Mouse (Mus musculus) stomach, embryonic 15.5 days (tissue): ENCODE results near the gene Kctd14. TPM values are rescaled to one million over a fixed set of nuclear protein-coding genes. Genes with fewer than 3 reads are reported as not detected.

Source experiments
- ATAC-seq: fragments of 200-750 bp; cut with Nextera tagmentation; 2 replicates; pipeline ENCODE4 v1.8.0; 2017; ENCODE audit warnings: low read depth, moderate number of reproducible peaks, moderate TSS enrichment; ENCODE audit not compliant: insufficient read depth, low FRiP score
- H3K27ac ChIP-seq: fragments of 300-500 bp; sonication (generic); 2 replicates; pipeline ENCODE4 v1.5.1; 2015; ENCODE audit warnings: mild to moderate bottlenecking, inconsistent platforms
- H3K27me3 ChIP-seq: fragments of 300-500 bp; sonication (generic); replicated peaks from 2 replicates; pipeline ENCODE4 v1.6.1; 2015; ENCODE audit warnings: inconsistent platforms
- H3K36me3 ChIP-seq: fragments of 300-500 bp; sonication (generic); 2 replicates; pipeline ENCODE4 v1.6.1; 2015; ENCODE audit warnings: inconsistent platforms
- H3K4me1 ChIP-seq: fragments of 300-500 bp; sonication (generic); 2 replicates; pipeline ENCODE4 v1.6.1; 2015; ENCODE audit warnings: inconsistent platforms
- H3K4me2 ChIP-seq: fragments of 300-500 bp; sonication (generic); 2 replicates; pipeline ENCODE4 v1.6.1; 2015; ENCODE audit warnings: mild to moderate bottlenecking, inconsistent platforms
- H3K4me3 ChIP-seq: fragments of 300-500 bp; sonication (generic); replicated peaks from 2 replicates; pipeline ENCODE4 v1.5.1; 2015; ENCODE audit warnings: inconsistent platforms
- H3K9ac ChIP-seq: fragments of 300-500 bp; sonication (generic); 2 replicates; pipeline ENCODE4 v1.6.1; 2015; ENCODE audit warnings: inconsistent platforms
- H3K9me3 ChIP-seq: fragments of 300-500 bp; sonication (generic); 2 replicates; pipeline ENCODE4 v1.6.1; 2016; ENCODE audit warnings: inconsistent platforms
- WGBS: fragments of 180-500 bp; shearing (Covaris S2); methylation state at CpG from one replicate; pipeline ENCODE4 v1.1.7; 2015; 5-methylcytosine and 5-hydroxymethylcytosine counted together
- polyA plus RNA-seq: library from polyadenylated mRNA; unstranded; fragments of >200 nt; fragmentation: Nextera tagmentation; extraction: Ambion mirVana; gene quantifications from 2 replicates; pipeline ENCODE4 v1.2.1, GENCODE M21; 2015

The Kctd14 gene
- polyA plus RNA-seq, 1 experiment from 2014 or later, result 21.1 TPM

GRCm38 (mm10) chr7:97495052-97495451 lies 43.9 kb downstream of the Kctd14 start:
- peaks cover 25% of the 10 kb centered on the region for H3K36me3 ChIP-seq
- H3K4me3 ChIP-seq, result no peak overlapping the region
- no peaks in the 10 kb centered on the region for H3K27me3 ChIP-seq
- H3K9ac ChIP-seq, result no peak overlapping the region
- no peak for ATAC-seq
- H3K4me1 ChIP-seq, result no peaks in the 10 kb centered on the region
- no peaks in the 10 kb centered on the region for H3K9me3 ChIP-seq
- no peak overlapping the region for H3K27ac ChIP-seq
- H3K4me2 ChIP-seq, result no peak overlapping the region

DNA sequence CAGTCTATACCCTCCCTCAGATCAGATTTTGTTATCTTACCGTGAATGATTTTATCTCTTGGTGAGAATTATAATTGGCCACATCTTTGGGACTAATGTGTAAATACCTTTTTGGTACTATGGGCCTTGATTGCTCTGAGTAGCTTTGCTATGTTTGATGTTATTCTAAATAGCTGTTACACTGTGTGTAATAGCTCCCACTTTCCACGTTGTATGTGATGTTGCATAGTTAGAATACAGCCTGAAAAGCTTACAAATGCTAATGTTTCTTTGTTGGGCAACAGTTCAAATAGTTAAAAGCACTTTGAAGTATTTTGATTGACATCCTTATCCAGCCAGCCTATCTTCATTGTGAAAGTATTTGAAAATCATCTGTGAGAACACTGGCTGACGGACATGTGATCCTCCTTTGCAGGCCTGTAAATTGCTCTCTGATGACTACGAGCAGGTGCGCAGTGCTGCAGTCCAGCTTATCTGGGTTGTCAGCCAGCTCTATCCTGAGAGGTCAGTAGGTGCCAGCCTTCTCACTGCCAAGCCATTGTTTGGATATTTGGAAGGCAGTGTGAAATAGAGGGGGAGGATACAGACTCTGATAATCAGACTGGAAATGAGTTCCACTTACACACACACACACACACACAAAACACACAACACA lies 49.6 kb downstream of the Kctd14 start:
- Histone ChIP-seq H3K27me3 (no peaks in the 10 kb centered on the region), H3K4me3 (no peak overlapping the region), H3K27ac (no peak overlapping the region), H3K4me2 (no peak overlapping the region), H3K36me3 (peaks cover 17% of the 10 kb centered on the region), H3K4me1 (no peaks in the 10 kb centered on the region), H3K9ac (no peak overlapping the region), H3K9me3 (no peaks in the 10 kb centered on the region)
- 71% methylated on average over 5 of the region's 5 CpGs for WGBS
- ATAC-seq, result no peak

Other genes starting within 250 kb of the Kctd14 start
- 1.8 and 2.2 TPM in 2 replicates for gene Usp35, start 119.3 kb upstream of the Kctd14 start, polyA plus RNA-seq
- 3.7 and 4.2 TPM in 2 replicates for gene Kctd21, start 119.0 kb upstream of the Kctd14 start, polyA plus RNA-seq
- 46.2 and 46.9 TPM in 2 replicates for gene Alg8, start 79.7 kb upstream of the Kctd14 start, polyA plus RNA-seq
- 338 and 367 TPM in 2 replicates for gene Ndufc2, start 51.3 kb upstream of the Kctd14 start, polyA plus RNA-seq
- 1.0 and 1.7 TPM in 2 replicates for gene Thrsp, start 33.6 kb upstream of the Kctd14 start, polyA plus RNA-seq
- gene Ints4, start 29.6 kb downstream of the Kctd14 start, polyA plus RNA-seq, result 44.1 and 47.2 TPM in 2 replicates
- 51.9 and 55.5 TPM in 2 replicates for gene Aamdc, start 128.2 kb downstream of the Kctd14 start, polyA plus RNA-seq
- 19.5 and 22.9 TPM in 2 replicates for gene Rsf1, start 128.6 kb downstream of the Kctd14 start, polyA plus RNA-seq
- gene Clns1a, start 245.3 kb downstream of the Kctd14 start, polyA plus RNA-seq, result 152 and 156 TPM in 2 replicates